8 mouse cellular contexts compared by ENCODE assay signal in the genomic region with DNA sequence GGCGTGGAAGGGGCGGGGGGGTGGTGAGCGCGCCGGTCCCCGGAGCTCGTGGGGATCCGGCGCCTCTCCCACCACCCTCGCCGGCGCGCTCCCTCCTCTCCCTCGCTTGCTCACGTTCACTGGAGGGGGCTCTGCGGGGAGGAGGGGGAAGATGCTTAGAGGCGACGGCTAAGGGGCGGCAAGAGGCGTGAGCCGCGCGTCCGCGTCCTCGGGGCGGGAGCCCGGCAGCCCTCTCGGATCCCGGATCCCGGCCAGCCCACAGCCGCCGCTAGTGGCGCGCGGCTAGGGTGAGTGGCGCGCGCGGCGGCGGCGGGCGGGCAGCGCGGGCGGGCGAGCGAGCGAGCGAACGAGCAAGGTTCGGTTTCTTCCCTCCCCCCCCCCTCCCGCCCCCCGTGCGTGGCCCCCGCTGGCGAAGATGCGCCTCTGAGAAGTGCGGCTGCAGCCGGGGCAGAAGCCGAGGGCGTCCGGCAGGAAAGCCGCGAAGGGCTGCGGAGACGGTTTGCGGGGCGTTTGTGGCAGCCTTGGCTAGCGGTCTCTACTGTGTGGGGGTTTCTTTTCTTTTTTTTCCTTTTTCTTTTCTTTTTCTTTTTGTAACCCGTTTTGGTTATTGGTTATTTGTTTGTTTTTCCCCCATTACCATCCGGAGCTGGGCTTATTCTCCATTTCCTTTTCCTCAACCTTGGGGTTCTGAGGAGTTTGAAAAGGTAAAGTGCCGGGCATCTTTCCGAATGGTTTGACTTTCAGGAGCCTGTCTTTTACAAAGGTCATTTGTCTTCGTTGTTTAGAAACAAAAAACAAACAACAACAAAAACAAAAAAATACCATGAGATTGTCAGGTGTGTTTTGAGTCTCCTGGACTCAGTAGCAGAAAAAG.
DNase-seq lines count a peak whose midpoint lies in the region; ATAC-seq and TF ChIP-seq lines count a peak whose summit lies in the region.

No protein-coding gene starts in this region.

- TF ChIP-seq CTCF in liver, postnatal 0 days (IDR thresholded peaks at IDR 0.05; ENCODE audit: low read depth): no peak

- peaks cover 35% of the 10 kb centered on the region for H3K4me1 ChIP-seq in forebrain, embryonic 10.5 days
- H3K4me1 ChIP-seq in intestine, embryonic 14.5 days (replicated peaks; ENCODE audit: control insufficient read depth, insufficient read depth, low read length): no peaks in the 10 kb centered on the region
- no peaks in the 10 kb centered on the region for H3K4me1 ChIP-seq in liver, postnatal 0 days (ENCODE audit: insufficient read depth)
- H3K4me1 ChIP-seq in stomach, embryonic 14.5 days (ENCODE audit: control insufficient read depth, insufficient read depth, low read length): no peaks in the 10 kb centered on the region

- intact Hi-C loops in gastrocnemius, postnatal 36 days (cut with DNase I): no loop called here

- H3K9ac ChIP-seq in intestine, embryonic 14.5 days (ENCODE audit: low read length): no peak overlapping the region
- no peak overlapping the region for H3K9ac ChIP-seq in liver, postnatal 0 days (replicated peaks)
- H3K9ac ChIP-seq in stomach, embryonic 14.5 days (replicated peaks; ENCODE audit: low read depth, low read length): no peak overlapping the region; the same call in 1 of the 2 replicates

- peak; percentile 19 for DNase-seq in gastrocnemius, postnatal 10 days
- no peak for DNase-seq in gastrocnemius, postnatal 36 days
- DNase-seq in brain, adult 2 months (ENCODE audit: low read depth, low spot score): peak; percentile 81
- DNase-seq in forebrain, embryonic 10.5 days (ENCODE audit: extremely low spot score, low spot score): peak; percentile 46
- DNase-seq in intestine, embryonic 14.5 days (ENCODE audit: low spot score): peak; percentile 59
- DNase-seq in liver, postnatal 0 days: no peak
- no peak for DNase-seq in spleen, adult 18-20 months

- no peaks in the 10 kb centered on the region for H3K9me3 ChIP-seq in forebrain, embryonic 10.5 days
- no peaks in the 10 kb centered on the region for H3K9me3 ChIP-seq in intestine, embryonic 14.5 days (ENCODE audit: control insufficient read depth, low read length)
- no peaks in the 10 kb centered on the region for H3K9me3 ChIP-seq in liver, postnatal 0 days (ENCODE audit: low read length)
- H3K9me3 ChIP-seq in stomach, embryonic 14.5 days (ENCODE audit: control insufficient read depth, low read depth, low read length): no peaks in the 10 kb centered on the region

- peak overlapping the region; percentile 86 for H3K4me2 ChIP-seq in intestine, embryonic 14.5 days (ENCODE audit: low read length)
- H3K4me2 ChIP-seq in liver, postnatal 0 days (ENCODE audit: low read depth, low read length): peak overlapping the region; percentile 49
- H3K4me2 ChIP-seq in stomach, embryonic 14.5 days (replicated peaks; ENCODE audit: low read depth, low read length): peak overlapping the region; percentile 92

- no peaks in the 10 kb centered on the region for H3K36me3 ChIP-seq in forebrain, embryonic 10.5 days (replicated peaks)
- H3K36me3 ChIP-seq in intestine, embryonic 14.5 days (ENCODE audit: control insufficient read depth, insufficient read depth, low read length): no peaks in the 10 kb centered on the region
- no peaks in the 10 kb centered on the region for H3K36me3 ChIP-seq in liver, postnatal 0 days (replicated peaks; ENCODE audit: insufficient read depth, low read length)
- H3K36me3 ChIP-seq in stomach, embryonic 14.5 days (ENCODE audit: control insufficient read depth, insufficient read depth, low read length): no peaks in the 10 kb centered on the region

- peak; percentile 68 for ATAC-seq in intestine, embryonic 14.5 days (replicated peaks; ENCODE audit: low FRiP score, low TSS enrichment, low read depth)
- ATAC-seq in liver, postnatal 0 days: no peak
- ATAC-seq in stomach, embryonic 14.5 days (ENCODE audit: insufficient number of reproducible peaks, insufficient read depth, low FRiP score, low read depth): peak; percentile 71; the same call in 1 of the 2 replicates

- WGBS in forebrain, embryonic 10.5 days: under 1% methylated on average over 44 of the region's 76 CpGs
- under 1% methylated on average over 26 of the region's 76 CpGs for WGBS in intestine, embryonic 14.5 days
- 2% methylated on average over 27 of the region's 76 CpGs for WGBS in liver, postnatal 0 days (ENCODE audit: insufficient replicate concordance)
- under 1% methylated on average over 42 of the region's 76 CpGs for WGBS in stomach, embryonic 14.5 days

- H3K4me3 ChIP-seq in forebrain, embryonic 10.5 days: peak overlapping the region; percentile 74
- H3K4me3 ChIP-seq in intestine, embryonic 14.5 days (ENCODE audit: low read depth, low read length): peak overlapping the region; percentile 47
- H3K4me3 ChIP-seq in liver, postnatal 0 days (ENCODE audit: low read depth, low read length): peak overlapping the region; percentile 26; the same call in 1 of the 2 replicates
- H3K4me3 ChIP-seq in stomach, embryonic 14.5 days (ENCODE audit: low read depth, low read length): peak overlapping the region; percentile 50

- no peak for TF ChIP-seq EP300 in liver, postnatal 0 days (IDR thresholded peaks at IDR 0.05; ENCODE audit: low read depth)

- peak overlapping the region; percentile 79 for H3K27ac ChIP-seq in forebrain, embryonic 10.5 days
- no peak overlapping the region for H3K27ac ChIP-seq in intestine, embryonic 14.5 days (ENCODE audit: low read depth)
- no peak overlapping the region for H3K27ac ChIP-seq in liver, postnatal 0 days (ENCODE audit: low read depth)
- no peak overlapping the region for H3K27ac ChIP-seq in stomach, embryonic 14.5 days (ENCODE audit: low read length)

- H3K27me3 ChIP-seq in forebrain, embryonic 10.5 days (ENCODE audit: poor library complexity, severe bottlenecking): peaks cover 91% of the 10 kb centered on the region
- H3K27me3 ChIP-seq in intestine, embryonic 14.5 days (replicated peaks; ENCODE audit: control insufficient read depth, insufficient read depth, low read length): peaks cover 74% of the 10 kb centered on the region
- H3K27me3 ChIP-seq in liver, postnatal 0 days (ENCODE audit: insufficient read depth, low read length): peaks cover 47% of the 10 kb centered on the region
- H3K27me3 ChIP-seq in stomach, embryonic 14.5 days (ENCODE audit: control insufficient read depth, insufficient read depth, low read length): peaks cover 32% of the 10 kb centered on the region

Comparison
In these comparisons a context has a peak if more than half of its experiments do, and no peak if none do; other contexts are left out.
1. DNase-seq: peak in gastrocnemius, postnatal 10 days (single experiment), brain, adult 2 months (single experiment), forebrain, embryonic 10.5 days (single experiment) and intestine, embryonic 14.5 days (single experiment); none in gastrocnemius, postnatal 36 days (0 of 2), liver, postnatal 0 days (single experiment) and spleen, adult 18-20 months (0 of 2).
2. Peak in every context shown above with its lines, with median percentiles within 50 percentile points of each other: H3K4me3 ChIP-seq and H3K4me2 ChIP-seq.